Mouse (Mus musculus): ENCODE results near the gene Npas3. TPM values are rescaled to one million over a fixed set of nuclear protein-coding genes. Genes with fewer than 3 reads are reported as not detected.

Gene Npas3
- polyA plus RNA-seq, 1 experiment: 0.18 TPM

GRCm38 (mm10) chr12:54067419-54067818 is 818.9 kb downstream of the Npas3 start:
- no peaks in the 10 kb centered on the region for H3K79me2 ChIP-seq (ENCODE audit: control insufficient read depth, insufficient read depth)
- no peak overlapping the region for H3ac ChIP-seq (ENCODE audit: control insufficient read depth, insufficient read length)
- no peak for TF ChIP-seq USF1 (IDR thresholded peaks at IDR 0.05; ENCODE audit: low read depth)
- TF ChIP-seq E2F4 (IDR thresholded peaks at IDR 0.05; ENCODE audit: insufficient read depth): no peak
- no peak for TF ChIP-seq TCF12 (IDR thresholded peaks at IDR 0.05; ENCODE audit: insufficient read depth, poor library complexity, severe bottlenecking)
- TF ChIP-seq MAX (IDR thresholded peaks at IDR 0.05; ENCODE audit: low read depth): no peak
- TF ChIP-seq TCF3 (IDR thresholded peaks at IDR 0.05; ENCODE audit: insufficient read length, low read depth): no peak
- no peak for TF ChIP-seq CEBPB (IDR thresholded peaks at IDR 0.05; ENCODE audit: insufficient read depth, poor library complexity, severe bottlenecking)
- no peak for TF ChIP-seq REST (IDR thresholded peaks at IDR 0.05; ENCODE audit: insufficient read depth, insufficient read length)
- TF ChIP-seq MYOD1 (IDR thresholded peaks at IDR 0.05; ENCODE audit: control insufficient read depth in 1 of 3, insufficient read length in 2 of 3, low read depth in 2 of 3): no peak
- TF ChIP-seq POLR2A (IDR thresholded peaks at IDR 0.05; ENCODE audit: insufficient read length, low read depth): no peak
- TF ChIP-seq MYOG (IDR thresholded peaks at IDR 0.05; ENCODE audit: control insufficient read depth in 1 of 3, insufficient read depth in 1 of 3, insufficient read length in 2 of 3, low read depth in 2 of 3): no peak
- TF ChIP-seq POLR2AphosphoS2 (IDR thresholded peaks at IDR 0.05; ENCODE audit: insufficient read length, low read depth): no peak
- TF ChIP-seq SRF (IDR thresholded peaks at IDR 0.05; ENCODE audit: control insufficient read depth, insufficient read length, low read depth): no peak
- H3K4me2 ChIP-seq (ENCODE audit: low read depth): no peak overlapping the region
- no peaks in the 10 kb centered on the region for H3K27me3 ChIP-seq (ENCODE audit: control insufficient read depth, insufficient read depth, insufficient read length)
- H3K4me3 ChIP-seq: no peak overlapping the region
- no peaks in the 10 kb centered on the region for H3K36me3 ChIP-seq (ENCODE audit: control insufficient read depth, insufficient read depth)

- no peak overlapping the region for H3K4me3 ChIP-seq
- H3K79me2 ChIP-seq (ENCODE audit: control insufficient read depth, insufficient read depth): no peaks in the 10 kb centered on the region
- H3ac ChIP-seq (ENCODE audit: control insufficient read depth, insufficient read length): no peak overlapping the region
- no peak overlapping the region for H3K4me2 ChIP-seq (ENCODE audit: low read depth)
- no peaks in the 10 kb centered on the region for H3K27me3 ChIP-seq (ENCODE audit: control insufficient read depth, insufficient read depth, insufficient read length)
- H3K36me3 ChIP-seq (ENCODE audit: control insufficient read depth, insufficient read depth): no peaks in the 10 kb centered on the region
- TF ChIP-seq TCF3 (IDR thresholded peaks at IDR 0.05; ENCODE audit: insufficient read length, low read depth) (no peak), MYOD1 (IDR thresholded peaks at IDR 0.05; ENCODE audit: control insufficient read depth in 1 of 3, insufficient read length in 2 of 3, low read depth in 2 of 3) (no peak), SRF (IDR thresholded peaks at IDR 0.05; ENCODE audit: control insufficient read depth, insufficient read length, low read depth) (no peak), USF1 (IDR thresholded peaks at IDR 0.05; ENCODE audit: low read depth) (no peak), MAX (IDR thresholded peaks at IDR 0.05; ENCODE audit: low read depth) (no peak), REST (IDR thresholded peaks at IDR 0.05; ENCODE audit: insufficient read depth, insufficient read length) (no peak), E2F4 (IDR thresholded peaks at IDR 0.05; ENCODE audit: insufficient read depth) (no peak), MYOG (IDR thresholded peaks at IDR 0.05; ENCODE audit: control insufficient read depth in 1 of 3, insufficient read depth in 1 of 3, insufficient read length in 2 of 3, low read depth in 2 of 3) (no peak), POLR2AphosphoS2 (IDR thresholded peaks at IDR 0.05; ENCODE audit: insufficient read length, low read depth) (no peak), TCF12 (IDR thresholded peaks at IDR 0.05; ENCODE audit: insufficient read depth, poor library complexity, severe bottlenecking) (no peak), POLR2A (IDR thresholded peaks at IDR 0.05; ENCODE audit: insufficient read length, low read depth) (no peak), CEBPB (IDR thresholded peaks at IDR 0.05; ENCODE audit: insufficient read depth, poor library complexity, severe bottlenecking) (no peak)
Observed at GRCm38 (mm10) chr12:54067886-54068756, 819.6 kb downstream of the Npas3 start.

GRCm38 (mm10) chr12:54068757-54069146 is 820.3 kb downstream of the Npas3 start:
- Histone ChIP-seq H3K4me2 (ENCODE audit: low read depth) (no peak overlapping the region), H3K4me3 (no peak overlapping the region), H3K36me3 (ENCODE audit: control insufficient read depth, insufficient read depth) (no peaks in the 10 kb centered on the region), H3K79me2 (ENCODE audit: control insufficient read depth, insufficient read depth) (no peaks in the 10 kb centered on the region), H3ac (ENCODE audit: control insufficient read depth, insufficient read length) (no peak overlapping the region), H3K27me3 (ENCODE audit: control insufficient read depth, insufficient read depth, insufficient read length) (no peaks in the 10 kb centered on the region)
- TF ChIP-seq MYOG (IDR thresholded peaks at IDR 0.05; ENCODE audit: control insufficient read depth in 1 of 3, insufficient read depth in 1 of 3, insufficient read length in 2 of 3, low read depth in 2 of 3): no peak
- no peak for TF ChIP-seq POLR2A (IDR thresholded peaks at IDR 0.05; ENCODE audit: insufficient read length, low read depth)
- no peak for TF ChIP-seq USF1 (IDR thresholded peaks at IDR 0.05; ENCODE audit: low read depth)
- no peak for TF ChIP-seq POLR2AphosphoS2 (IDR thresholded peaks at IDR 0.05; ENCODE audit: insufficient read length, low read depth)
- no peak for TF ChIP-seq CEBPB (IDR thresholded peaks at IDR 0.05; ENCODE audit: insufficient read depth, poor library complexity, severe bottlenecking)
- no peak for TF ChIP-seq REST (IDR thresholded peaks at IDR 0.05; ENCODE audit: insufficient read depth, insufficient read length)
- TF ChIP-seq MYOD1 (IDR thresholded peaks at IDR 0.05; ENCODE audit: control insufficient read depth in 1 of 3, insufficient read length in 2 of 3, low read depth in 2 of 3): no peak
- TF ChIP-seq MAX (IDR thresholded peaks at IDR 0.05; ENCODE audit: low read depth): no peak
- TF ChIP-seq TCF3 (IDR thresholded peaks at IDR 0.05; ENCODE audit: insufficient read length, low read depth): no peak
- no peak for TF ChIP-seq E2F4 (IDR thresholded peaks at IDR 0.05; ENCODE audit: insufficient read depth)
- TF ChIP-seq TCF12 (IDR thresholded peaks at IDR 0.05; ENCODE audit: insufficient read depth, poor library complexity, severe bottlenecking): no peak
- TF ChIP-seq SRF (IDR thresholded peaks at IDR 0.05; ENCODE audit: control insufficient read depth, insufficient read length, low read depth): no peak

GRCm38 (mm10) chr12:54074012-54074411 is 825.5 kb downstream of the Npas3 start:
- no peaks in the 10 kb centered on the region for H3K27me3 ChIP-seq (ENCODE audit: control insufficient read depth, insufficient read depth, insufficient read length)
- no peak overlapping the region for H3K4me2 ChIP-seq (ENCODE audit: low read depth)
- no peak overlapping the region for H3ac ChIP-seq (ENCODE audit: control insufficient read depth, insufficient read length)
- no peaks in the 10 kb centered on the region for H3K79me2 ChIP-seq (ENCODE audit: control insufficient read depth, insufficient read depth)
- no peak for TF ChIP-seq SRF (IDR thresholded peaks at IDR 0.05; ENCODE audit: control insufficient read depth, insufficient read length, low read depth)
- TF ChIP-seq REST (IDR thresholded peaks at IDR 0.05; ENCODE audit: insufficient read depth, insufficient read length): no peak
- TF ChIP-seq CEBPB (IDR thresholded peaks at IDR 0.05; ENCODE audit: insufficient read depth, poor library complexity, severe bottlenecking): no peak
- no peak for TF ChIP-seq TCF12 (IDR thresholded peaks at IDR 0.05; ENCODE audit: insufficient read depth, poor library complexity, severe bottlenecking)
- TF ChIP-seq MYOD1 (IDR thresholded peaks at IDR 0.05; ENCODE audit: control insufficient read depth in 1 of 3, insufficient read length in 2 of 3, low read depth in 2 of 3): no peak
- TF ChIP-seq TCF3 (IDR thresholded peaks at IDR 0.05; ENCODE audit: insufficient read length, low read depth): no peak
- no peak for TF ChIP-seq MYOG (IDR thresholded peaks at IDR 0.05; ENCODE audit: control insufficient read depth in 1 of 3, insufficient read depth in 1 of 3, insufficient read length in 2 of 3, low read depth in 2 of 3)
- no peak for TF ChIP-seq POLR2A (IDR thresholded peaks at IDR 0.05; ENCODE audit: insufficient read length, low read depth)
- TF ChIP-seq POLR2AphosphoS2 (IDR thresholded peaks at IDR 0.05; ENCODE audit: insufficient read length, low read depth): no peak
- no peak for TF ChIP-seq MAX (IDR thresholded peaks at IDR 0.05; ENCODE audit: low read depth)
- TF ChIP-seq E2F4 (IDR thresholded peaks at IDR 0.05; ENCODE audit: insufficient read depth): no peak
- no peak overlapping the region for H3K4me3 ChIP-seq
- H3K36me3 ChIP-seq (ENCODE audit: control insufficient read depth, insufficient read depth): no peaks in the 10 kb centered on the region
